Mouse (Mus musculus) cerebellum, adult 2 months (tissue): Measurements from ENCODE around the gene Msh3. TPM values are rescaled to one million over a fixed set of nuclear protein-coding genes. Genes with fewer than 3 reads are reported as not detected.

Experiments
- DNase-seq, 2 experiments: peaks; one replicate each; pipeline ENCODE4 v3.0.0; 2021
- H3K27ac ChIP-seq: fragments of 200-500 bp; 2 replicates; pipeline ENCODE4 v1.5.1; 2012; ENCODE audit warnings: low read length, control low read depth, inconsistent platforms; ENCODE audit not compliant: insufficient read depth
- H3K27me3 ChIP-seq: fragments of 200-500 bp; 2 replicates; pipeline ENCODE4 v1.6.1; 2012; ENCODE audit warnings: inconsistent platforms, mild to moderate bottlenecking, low read length, moderate library complexity; ENCODE audit not compliant: control insufficient read depth, insufficient read depth
- H3K4me1 ChIP-seq: fragments of 200-500 bp; 2 replicates; pipeline ENCODE4 v1.6.1; 2011; ENCODE audit warnings: low read length; ENCODE audit not compliant: control insufficient read depth, insufficient read depth
- H3K4me3 ChIP-seq: fragments of 200-500 bp; replicated peaks from 2 replicates; pipeline ENCODE3; 2011; ENCODE audit warnings: mild to moderate bottlenecking, low read depth, low read length, control low read depth; ENCODE audit not compliant: insufficient read depth
- CTCF ChIP-seq: fragments of 200-500 bp; IDR thresholded peaks from 2 replicates; pipeline ENCODE4 v1.5.1; 2011; ENCODE audit warnings: low read depth, mild to moderate bottlenecking, control low read depth, low read length, moderate library complexity, borderline replicate concordance; ENCODE audit not compliant: insufficient read depth
- POLR2A ChIP-seq: fragments of 200-500 bp; IDR thresholded peaks from 2 replicates; pipeline ENCODE4 v1.6.1; 2011; ENCODE audit warnings: low read length, control low read depth, borderline replicate concordance; ENCODE audit not compliant: insufficient read depth
- WGBS: fragments of 180-500 bp; shearing (Covaris S2); methylation state at CpG from one replicate; pipeline ENCODE4 v1.1.7; 2018; 5-methylcytosine and 5-hydroxymethylcytosine counted together
- polyA plus RNA-seq: library from polyadenylated mRNA; depleted of rRNA; stranded (reverse); fragments of >200 nt; gene quantifications from 2 replicates; pipeline ENCODE4 v1.2.3, GENCODE M21; 2012

Msh3 gene
- polyA plus RNA-seq, 1 experiment = 25.1 TPM

DNA sequence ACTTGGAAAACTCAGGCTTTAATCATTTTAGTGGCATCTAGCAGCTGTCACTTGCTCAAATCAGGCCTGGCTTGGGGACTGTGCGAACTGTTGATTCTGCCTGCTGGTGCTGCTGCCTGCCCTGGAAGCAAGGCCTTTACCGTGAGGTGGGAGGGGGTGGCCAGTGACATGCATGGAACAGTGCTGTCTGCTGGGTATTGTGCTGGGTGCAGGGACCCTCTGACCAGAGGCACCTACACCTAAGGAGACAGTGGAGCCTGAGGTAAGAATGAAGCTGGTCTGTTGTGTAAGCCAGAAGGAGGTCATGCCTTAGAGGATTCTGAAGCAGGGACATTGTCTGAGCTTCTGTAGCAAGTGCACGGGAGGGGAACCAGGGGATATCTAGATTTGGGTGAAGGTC, 16.0 kb upstream of the Msh3 start:
- no peak overlapping the region for H3K4me3 ChIP-seq
- WGBS = 95% methylated on average over 3 of the region's 3 CpGs

GRCm38 (mm10) chr13:92365312-92365711, 10.5 kb upstream of the Msh3 start:
- H3K4me1 ChIP-seq = no peaks in the 10 kb centered on the region
- no peak overlapping the region for H3K27ac ChIP-seq
- no peak for TF ChIP-seq CTCF
- no peak for TF ChIP-seq POLR2A
- 36% methylated on average over 4 of the region's 4 CpGs for WGBS
- H3K27me3 ChIP-seq = no peaks in the 10 kb centered on the region
- H3K4me3 ChIP-seq = no peak overlapping the region
- DNase-seq = no peak

More for the DNA sequence above, 16.0 kb upstream of the Msh3 start:
- no peak for DNase-seq
- no peak overlapping the region for H3K27ac ChIP-seq
- H3K27me3 ChIP-seq = no peaks in the 10 kb centered on the region
- no peaks in the 10 kb centered on the region for H3K4me1 ChIP-seq
- TF ChIP-seq POLR2A (no peak), CTCF (no peak)

- Histone ChIP-seq H3K4me1 (no peaks in the 10 kb centered on the region), H3K27ac (no peak overlapping the region), H3K27me3 (no peaks in the 10 kb centered on the region), H3K4me3 (no peak overlapping the region)
- no peak for DNase-seq
- 86% methylated on average over 2 of the region's 2 CpGs for WGBS
- TF ChIP-seq CTCF (no peak), POLR2A (no peak)
Observed at GRCm38 (mm10) chr13:92361609-92362008, 6.8 kb upstream of the Msh3 start.

DNA sequence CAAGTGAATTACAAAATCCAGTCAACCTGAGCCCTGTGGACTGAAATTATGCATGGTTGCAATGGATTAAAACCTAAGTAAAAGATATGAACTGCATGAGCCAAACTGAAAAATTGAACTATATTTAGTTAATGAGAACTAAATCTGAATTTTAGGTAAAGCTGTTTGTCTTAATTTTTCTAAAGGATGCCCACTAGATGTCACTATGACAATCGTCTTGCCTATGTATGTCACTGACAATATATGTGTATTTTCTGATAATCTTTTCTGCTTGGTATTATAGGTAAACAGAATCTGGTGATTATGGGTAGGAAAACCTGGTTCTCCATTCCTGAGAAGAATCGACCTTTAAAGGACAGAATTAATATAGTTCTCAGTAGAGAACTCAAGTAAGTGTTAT, 2.8 kb upstream of the Msh3 start:
- Histone ChIP-seq H3K4me1 (peaks cover 6% of the 10 kb centered on the region), H3K27ac (no peak overlapping the region), H3K27me3 (no peaks in the 10 kb centered on the region), H3K4me3 (no peak overlapping the region)
- 39% methylated on average over 2 of the region's 2 CpGs for WGBS
- TF ChIP-seq CTCF (no peak; the same call in 1 of the 2 replicates), POLR2A (no peak)
- DNase-seq = no peak

GRCm38 (mm10) chr13:92356376-92356775, 1.6 kb upstream of the Msh3 start:
- peaks cover 6% of the 10 kb centered on the region for H3K4me1 ChIP-seq
- H3K4me3 ChIP-seq = no peak overlapping the region
- WGBS = 62% methylated on average over 7 of the region's 7 CpGs
- peak in 1 of 2 experiments; percentile 10 for DNase-seq
- no peak overlapping the region for H3K27ac ChIP-seq
- no peaks in the 10 kb centered on the region for H3K27me3 ChIP-seq
- TF ChIP-seq POLR2A = no peak
- TF ChIP-seq CTCF = no peak

GRCm38 (mm10) chr13:92355272-92355643, 455 bp upstream of the Msh3 start:
- DNase-seq = no peak
- TF ChIP-seq POLR2A (no peak), CTCF (no peak)
- Histone ChIP-seq H3K27ac (no peak overlapping the region), H3K27me3 (no peaks in the 10 kb centered on the region), H3K4me1 (peaks cover 6% of the 10 kb centered on the region), H3K4me3 (peak overlapping the region; percentile 82)
- under 1% methylated on average over 24 of the region's 24 CpGs for WGBS

DNA sequence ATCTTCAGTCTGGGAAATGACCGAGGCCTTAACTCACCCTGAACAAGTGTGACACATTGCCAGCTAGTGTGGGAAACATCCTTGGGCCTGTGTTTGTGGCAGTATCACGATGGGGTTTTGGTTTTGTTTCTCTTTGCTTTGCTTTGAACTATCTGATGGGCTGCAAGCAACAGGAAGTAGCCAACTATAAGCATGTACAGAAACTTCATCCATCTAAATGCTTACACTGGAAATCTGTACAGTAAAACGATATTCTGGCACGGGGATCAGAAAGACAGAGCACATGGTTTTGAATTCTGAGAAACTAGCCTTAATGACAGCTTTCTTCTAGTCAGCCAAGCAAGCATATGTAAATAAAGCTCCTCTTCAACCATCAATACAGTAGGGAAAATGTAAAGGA, 847 bp downstream of the Msh3 start:
- 1% methylated on average over 4 of the region's 4 CpGs for WGBS
- H3K4me1 ChIP-seq = peaks cover 6% of the 10 kb centered on the region
- H3K4me3 ChIP-seq = peak overlapping the region; percentile 77
- DNase-seq = no peak
- TF ChIP-seq CTCF = no peak
- TF ChIP-seq POLR2A = no peak
- no peak overlapping the region for H3K27ac ChIP-seq
- H3K27me3 ChIP-seq = no peaks in the 10 kb centered on the region

DNA sequence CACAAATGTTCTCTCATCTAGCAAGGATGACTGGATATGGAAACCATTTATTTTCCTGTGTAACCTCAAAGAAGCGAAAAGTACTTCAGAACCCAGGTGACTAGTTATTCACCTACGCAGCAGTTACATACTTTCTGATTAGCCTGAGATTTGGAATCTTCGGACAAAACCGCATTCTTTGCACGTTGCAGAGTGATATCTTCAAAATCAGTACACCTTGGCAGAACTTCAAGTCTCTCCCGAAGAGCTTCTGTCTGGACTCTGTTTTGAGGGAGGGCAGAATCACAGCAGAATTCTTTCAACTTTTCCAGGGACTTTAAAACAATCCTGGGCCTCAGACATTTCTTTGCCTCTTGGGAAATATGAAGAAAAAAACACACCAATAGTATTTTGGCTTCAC, 3.7 kb downstream of the Msh3 start:
- no peak for DNase-seq
- WGBS = 81% methylated on average over 6 of the region's 6 CpGs
- peaks cover 6% of the 10 kb centered on the region for H3K4me1 ChIP-seq

More for the DNA sequence above, 3.7 kb downstream of the Msh3 start:
- no peaks in the 10 kb centered on the region for H3K27me3 ChIP-seq
- H3K27ac ChIP-seq = no peak overlapping the region
- TF ChIP-seq POLR2A (no peak), CTCF (no peak)
- H3K4me3 ChIP-seq = no peak overlapping the region
